Mouse (Mus musculus) olfactory bulb, adult 2 months (tissue): ENCODE results near the gene Setd1a. TPM values are rescaled to one million over a fixed set of nuclear protein-coding genes. Genes with fewer than 3 reads are reported as not detected.
"Not testable (repeated sequence)": the region's sequence is repeated elsewhere in the genome, so short reads cannot be mapped to it uniquely, and the experiment has no call there.

Experiments used
- H3K27ac ChIP-seq: fragments of 200-500 bp; 2 replicates; pipeline ENCODE4 v1.5.1; 2012; ENCODE audit warnings: low read depth, low read length; ENCODE audit not compliant: insufficient read depth
- H3K4me1 ChIP-seq: fragments of 200-500 bp; 2 replicates; pipeline ENCODE4 v1.6.1; 2012; ENCODE audit warnings: low read length; ENCODE audit not compliant: control insufficient read depth, insufficient read depth
- H3K4me3 ChIP-seq: fragments of 200-500 bp; 2 replicates; pipeline ENCODE4 v1.5.1; 2012; ENCODE audit warnings: mild to moderate bottlenecking, low read depth, low read length, moderate library complexity; ENCODE audit not compliant: insufficient read depth
- CTCF ChIP-seq: fragments of 200-500 bp; IDR thresholded peaks from 2 replicates; pipeline ENCODE4 v1.5.1; 2012; ENCODE audit warnings: low read depth, mild to moderate bottlenecking, low read length, moderate library complexity; ENCODE audit not compliant: insufficient read depth
- POLR2A ChIP-seq: fragments of 200-500 bp; IDR thresholded peaks from 2 replicates; pipeline ENCODE4 v1.6.1; 2012; ENCODE audit warnings: mild to moderate bottlenecking, low read depth, low read length, moderate library complexity; ENCODE audit not compliant: insufficient read depth
- WGBS: fragments of 180-500 bp; shearing (Covaris S2); methylation state at CpG from one replicate; pipeline ENCODE4 v1.1.7; 2018; 5-methylcytosine and 5-hydroxymethylcytosine counted together
- polyA plus RNA-seq: library from polyadenylated mRNA; stranded (reverse); fragments of >200 nt; gene quantifications from 2 replicates; pipeline ENCODE4 v1.2.4, GENCODE M21; 2012; ENCODE audit warnings: low replicate concordance; ENCODE audit not compliant: missing spikeins, insufficient read depth, insufficient read length

Gene Setd1a
- polyA plus RNA-seq, 1 experiment, result not detected

DNA sequence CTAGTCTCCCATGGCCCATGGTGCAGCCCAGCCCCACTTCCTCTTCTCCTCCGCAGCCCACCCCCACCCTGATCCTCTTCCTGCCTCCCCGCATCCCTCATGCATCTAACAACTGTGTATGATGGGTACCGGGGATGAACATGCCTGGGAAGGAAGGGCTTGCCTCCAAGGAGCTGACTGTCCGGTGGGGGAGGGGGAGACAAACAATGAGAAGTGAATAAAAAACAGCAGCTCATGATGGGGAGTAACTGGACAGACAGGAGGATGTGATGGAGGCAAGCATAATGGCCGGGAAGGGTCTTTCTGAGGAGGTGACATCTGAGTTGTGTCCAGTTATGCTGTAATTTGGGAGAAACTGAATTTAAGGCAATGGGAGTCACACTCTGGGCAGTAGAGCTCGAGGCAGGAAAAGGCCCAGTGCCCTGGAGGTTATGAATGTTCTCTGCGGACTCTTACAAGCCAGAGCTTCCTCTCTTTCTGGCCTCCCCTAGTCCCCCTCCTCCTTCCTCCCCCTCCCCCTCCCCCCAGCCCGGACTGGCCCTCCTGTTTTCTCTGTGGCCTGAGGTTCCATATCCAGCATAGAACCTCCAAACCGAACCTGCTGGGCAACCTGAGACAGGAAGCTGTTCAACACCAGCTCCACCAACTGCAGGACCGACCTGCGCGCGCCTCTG is 44.5 kb downstream of the Setd1a start:
- TF ChIP-seq CTCF (no peak), POLR2A (no peak)
- peak overlapping the region; percentile 33; the same call in 1 of the 2 replicates for H3K4me3 ChIP-seq
- 58% methylated on average over 13 of the region's 13 CpGs for WGBS
- H3K27ac ChIP-seq, result no peak overlapping the region
- H3K4me1 ChIP-seq, result peaks cover 46% of the 10 kb centered on the region

GRCm38 (mm10) chr7:127822494-127822893 is 46.0 kb downstream of the Setd1a start:
- WGBS, result 51% methylated on average over 3 of the region's 3 CpGs
- TF ChIP-seq CTCF, result no peak
- H3K4me1 ChIP-seq, result peaks cover 32% of the 10 kb centered on the region
- H3K4me3 ChIP-seq, result peak overlapping the region; percentile 97
- peak overlapping the region; percentile 95; the same call in 1 of the 2 replicates for H3K27ac ChIP-seq

GRCm38 (mm10) chr7:127823236-127824171 is 47.0 kb downstream of the Setd1a start:
- peak overlapping the region; percentile 95 for H3K27ac ChIP-seq
- WGBS, result 9% methylated on average over 11 of the region's 11 CpGs
- TF ChIP-seq CTCF (0 out of 2 replicates have a peak, but pooled peaks have one; percentile 4), POLR2A (no peak)

GRCm38 (mm10) chr7:127824176-127824871 is 47.9 kb downstream of the Setd1a start, which contains the start of the genes Stx4a and Stx1b:
TSS of gene Stx4a (plus strand) at chr7:127824294.
TSS of gene Stx1b (minus strand) at chr7:127824549.
- TF ChIP-seq CTCF (0 out of 2 replicates have a peak, but pooled peaks have one; percentile 3), POLR2A (peak; percentile 73)
- WGBS, result 3% methylated on average over 37 of the region's 38 CpGs
- Histone ChIP-seq H3K4me1 (peaks cover 22% of the 10 kb centered on the region), H3K27ac (peak within 1 kb of the TSS; percentile 95), H3K4me3 (peak within 1 kb of the TSS; percentile 97)

More at GRCm38 (mm10) chr7:127823236-127824171, 47.0 kb downstream of the Setd1a start:
- H3K4me1 ChIP-seq, result peaks cover 26% of the 10 kb centered on the region
- H3K4me3 ChIP-seq, result peak overlapping the region; percentile 97

DNA sequence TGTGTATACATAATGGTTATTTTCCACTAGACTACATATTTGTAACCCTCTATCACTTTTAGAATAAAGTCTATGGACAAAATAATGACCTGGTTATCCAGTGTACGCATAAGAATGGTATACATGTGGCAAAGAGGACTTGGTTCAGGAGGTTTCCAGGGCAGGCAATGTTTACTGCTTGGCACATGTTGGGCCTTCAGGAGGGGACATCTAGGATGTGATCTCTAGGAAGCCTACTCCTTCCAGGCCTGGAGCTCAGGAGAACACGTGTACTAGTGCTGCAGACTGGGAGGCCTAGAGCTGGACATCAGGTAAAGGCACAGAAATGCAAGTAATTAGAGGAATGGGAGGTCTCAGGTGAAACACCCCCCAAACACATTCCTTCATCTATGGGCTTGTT is 59.1 kb downstream of the Setd1a start:
- Histone ChIP-seq H3K4me3 (no peak overlapping the region), H3K27ac (no peak overlapping the region), H3K4me1 (0 out of 2 replicates have a peak, but pooled peaks cover 2% of the 10 kb centered on the region)
- WGBS, result 83% methylated on average over 2 of the region's 2 CpGs
- TF ChIP-seq CTCF, result no peak
- TF ChIP-seq POLR2A, result no peak

GRCm38 (mm10) chr7:127837473-127837872 is 61.0 kb downstream of the Setd1a start:
- H3K27ac ChIP-seq, result no peak overlapping the region
- WGBS, result 94% methylated on average over 5 of the region's 5 CpGs
- H3K4me3 ChIP-seq, result no peak overlapping the region
- H3K4me1 ChIP-seq, result peaks cover 2% of the 10 kb centered on the region
- no peak for TF ChIP-seq CTCF
- no peak for TF ChIP-seq POLR2A

DNA sequence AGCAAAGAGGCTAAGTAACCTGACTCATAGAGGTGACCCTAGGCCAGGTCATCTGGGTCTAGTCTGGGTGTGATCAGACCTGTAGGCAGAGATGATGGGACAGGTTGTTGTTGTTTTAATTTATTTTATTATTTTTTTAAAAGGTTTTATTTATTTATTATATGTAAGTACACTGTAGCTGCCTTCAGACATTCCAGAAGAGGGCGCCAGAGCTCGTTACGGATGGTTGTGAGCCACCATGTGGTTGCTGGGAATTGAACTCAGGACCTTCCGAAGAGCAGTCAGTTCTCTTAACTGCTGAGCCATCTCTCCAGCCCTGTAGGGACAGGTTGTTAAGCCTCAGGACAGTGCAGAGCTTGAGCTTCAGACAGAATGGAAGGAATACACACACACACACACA is 61.4 kb downstream of the Setd1a start:
- H3K4me3 ChIP-seq, H3K4me1 ChIP-seq, H3K27ac ChIP-seq: not testable (repeated sequence)
- 75% methylated on average over 4 of the region's 4 CpGs for WGBS

DNA sequence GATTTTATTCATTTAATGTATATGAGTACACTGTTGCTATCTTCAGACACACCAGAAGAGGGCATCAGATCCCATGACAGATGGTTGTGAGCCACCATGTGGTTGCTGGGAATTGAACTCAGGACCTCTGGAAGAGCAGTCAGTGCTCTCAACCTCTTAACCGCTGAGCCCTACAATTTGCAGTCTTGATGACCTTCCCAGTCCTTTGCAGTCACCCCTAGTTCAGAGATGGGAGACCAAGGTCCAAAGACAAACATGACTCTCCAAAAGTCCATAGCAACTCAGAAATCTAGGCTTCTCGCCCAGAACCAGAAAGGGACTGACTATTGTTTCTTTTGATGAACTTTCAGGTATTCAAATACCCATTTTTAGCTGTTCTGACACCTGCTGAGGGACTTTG is 63.6 kb downstream of the Setd1a start:
- WGBS, result 75% methylated on average over 2 of the region's 2 CpGs
- not testable (repeated sequence) for H3K4me1 ChIP-seq, H3K27ac ChIP-seq, H3K4me3 ChIP-seq

GRCm38 (mm10) chr7:127840886-127841285 is 64.4 kb downstream of the Setd1a start:
- Histone ChIP-seq H3K4me1 (peaks cover 4% of the 10 kb centered on the region), H3K27ac (peak overlapping the region; percentile 97), H3K4me3 (peak overlapping the region; percentile 78)
- under 1% methylated on average over 15 of the region's 15 CpGs for WGBS
- TF ChIP-seq CTCF (no peak), POLR2A (no peak)
